Mouse (Mus musculus) ES-E14 (cell line): ENCODE results near the gene Gper1.

Experiments
- HCFC1 ChIP-seq: IDR thresholded peaks from 2 replicates; pipeline ENCODE4 v1.6.1; 2012; ENCODE audit warnings: low read length, inconsistent platforms, borderline replicate concordance; ENCODE audit not compliant: insufficient read depth
- MAFK ChIP-seq: IDR thresholded peaks from 2 replicates; pipeline ENCODE4 v1.6.1; 2014; ENCODE audit warnings: mild to moderate bottlenecking, low read depth, low read length, inconsistent platforms; ENCODE audit not compliant: insufficient read depth
- ZC3H11A ChIP-seq: IDR thresholded peaks from 2 replicates; pipeline ENCODE4 v1.6.1; 2012; ENCODE audit warnings: low read depth, mild to moderate bottlenecking, inconsistent platforms, low read length, borderline replicate concordance

GRCm38 (mm10) chr5:139442428-139442827, 19.5 kb downstream of the Gper1 start:
- TF ChIP-seq HCFC1 (no peak), ZC3H11A (no peak), MAFK (no peak)
